Mouse (Mus musculus) left cerebral cortex, postnatal 4 days (tissue): Measurements from ENCODE around the gene Sema4f. TPM values are rescaled to one million over a fixed set of nuclear protein-coding genes. Genes with fewer than 3 reads are reported as not detected.

Source experiments
- DNase-seq: peaks from one replicate; pipeline ENCODE4 v3.0.0-alpha.2; 2022
- intact Hi-C: fragments of 180-260 bp; cut with DNase I; formaldehyde crosslinking; loops from one replicate; pipeline ENCODE4 v1.15.1; 2025
- total RNA-seq, 2 experiments: library from RNA; stranded (reverse); gene quantifications; 2 replicates each; pipeline ENCODE4 v1.2.3; 2021

Gene Sema4f
- total RNA-seq, 2 experiments from 2014 or later, result 51.3 to 54.0 TPM

DNA sequence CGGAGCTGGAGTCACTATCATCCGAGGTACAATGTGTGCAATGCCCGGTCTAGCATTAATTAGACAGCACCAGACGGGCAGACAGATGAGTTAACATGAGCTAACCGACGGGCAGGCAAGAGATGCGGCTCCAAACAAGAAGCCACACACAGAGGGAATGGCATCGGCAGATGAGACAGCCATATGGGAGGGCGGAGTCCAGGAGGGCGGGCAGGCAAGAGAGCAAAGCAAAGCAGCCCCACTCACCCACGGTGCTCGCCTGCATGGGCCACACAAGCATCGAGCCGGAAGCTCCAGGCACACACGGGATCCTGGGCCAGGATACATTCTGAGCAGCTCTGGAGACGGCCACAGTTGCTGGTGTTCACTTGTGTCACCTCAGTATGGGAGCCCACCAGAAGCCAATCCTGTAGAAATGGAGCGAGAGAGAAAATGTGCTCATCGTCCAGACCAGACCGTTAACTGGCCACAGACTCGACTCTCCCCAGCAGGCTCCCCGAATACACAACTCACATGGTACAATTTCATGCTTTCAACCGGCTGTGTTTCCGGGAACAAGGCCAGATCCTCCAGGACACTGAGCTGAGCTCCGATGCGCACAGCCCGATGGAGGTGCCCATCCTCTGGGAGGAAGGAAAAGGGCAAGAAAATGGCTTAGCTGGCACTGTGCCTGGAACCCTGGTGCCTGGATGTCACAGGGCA, 22.3 kb downstream of the Sema4f start:
- peak; percentile 94 for DNase-seq
- intact Hi-C loops, result loop anchor here (5.0 kb wide), 1 partner anchor 55 kb away; no protein-coding TSS in a partner anchor

DNA sequence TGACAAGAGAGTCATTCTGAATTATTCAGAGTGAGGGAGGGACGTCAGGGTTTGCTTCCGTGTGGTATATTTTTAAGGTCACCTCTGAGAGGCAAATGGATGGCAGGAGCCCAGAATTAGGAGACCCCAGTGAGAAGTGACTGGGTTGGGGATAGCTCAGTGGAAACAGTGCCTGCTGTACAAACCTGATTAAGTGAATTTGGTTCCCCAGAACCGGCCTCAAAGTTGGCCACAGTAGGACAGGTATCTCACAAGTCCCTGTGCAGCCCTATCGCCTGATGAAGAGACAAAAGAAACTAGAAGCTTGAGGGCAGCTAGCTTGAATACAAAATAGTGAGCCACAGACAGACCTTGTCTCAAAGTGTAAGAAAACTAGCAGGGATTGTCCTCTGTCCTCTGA, 23.1 kb downstream of the Sema4f start:
- intact Hi-C loops, result loop anchor here (5.0 kb wide), 1 partner anchor 56 kb away; no protein-coding TSS in a partner anchor

DNA sequence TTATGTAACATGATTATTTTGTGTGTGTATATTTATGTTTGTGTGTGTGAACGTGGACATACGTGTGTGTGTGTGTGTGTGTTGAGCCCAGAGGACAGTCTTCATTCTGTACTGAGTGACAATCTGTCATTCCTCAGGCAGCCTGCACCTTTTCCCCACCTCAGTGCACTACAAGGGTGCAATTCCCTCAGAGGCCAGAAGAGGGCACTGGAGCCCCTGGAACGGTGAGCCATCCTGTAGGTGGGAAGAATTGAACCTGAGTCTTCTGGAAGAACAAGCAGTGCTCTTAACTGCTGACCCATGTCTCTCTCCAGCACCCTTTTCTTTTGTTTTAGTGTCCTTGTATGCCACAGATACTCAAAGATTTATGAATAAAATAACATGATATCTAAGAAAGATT, 23.7 kb downstream of the Sema4f start:
- intact Hi-C loops, result loop anchor here (5.0 kb wide), 1 partner anchor 56 kb away; no protein-coding TSS in a partner anchor
- peak; percentile 76 for DNase-seq

More for the DNA sequence above, 23.1 kb downstream of the Sema4f start:
- no peak for DNase-seq

GRCm38 (mm10) chr6:82913336-82914247, 26.0 kb downstream of the Sema4f start:
- peak; percentile 8 for DNase-seq
- intact Hi-C loops, result no loop called here

DNA sequence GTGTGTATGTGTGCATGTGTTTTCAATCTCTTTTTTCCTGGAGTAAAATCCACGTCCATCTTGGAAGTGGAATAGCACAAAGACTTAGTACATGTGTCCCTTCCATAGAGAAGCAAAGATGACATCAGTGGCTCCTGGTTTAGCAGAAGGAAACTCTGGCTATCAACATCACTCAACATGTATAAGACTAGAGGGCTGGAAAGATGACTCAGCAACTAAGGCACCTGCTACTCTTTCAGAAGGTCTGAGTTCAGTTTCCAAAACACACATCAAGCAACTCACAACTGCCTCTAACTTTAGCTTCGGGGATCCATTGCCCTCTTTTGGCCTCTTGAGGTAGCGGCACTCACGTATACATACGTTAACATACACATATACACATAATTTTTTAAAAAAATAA, 28.3 kb downstream of the Sema4f start:
- no peak for DNase-seq
- intact Hi-C loops, result no loop called here

DNA sequence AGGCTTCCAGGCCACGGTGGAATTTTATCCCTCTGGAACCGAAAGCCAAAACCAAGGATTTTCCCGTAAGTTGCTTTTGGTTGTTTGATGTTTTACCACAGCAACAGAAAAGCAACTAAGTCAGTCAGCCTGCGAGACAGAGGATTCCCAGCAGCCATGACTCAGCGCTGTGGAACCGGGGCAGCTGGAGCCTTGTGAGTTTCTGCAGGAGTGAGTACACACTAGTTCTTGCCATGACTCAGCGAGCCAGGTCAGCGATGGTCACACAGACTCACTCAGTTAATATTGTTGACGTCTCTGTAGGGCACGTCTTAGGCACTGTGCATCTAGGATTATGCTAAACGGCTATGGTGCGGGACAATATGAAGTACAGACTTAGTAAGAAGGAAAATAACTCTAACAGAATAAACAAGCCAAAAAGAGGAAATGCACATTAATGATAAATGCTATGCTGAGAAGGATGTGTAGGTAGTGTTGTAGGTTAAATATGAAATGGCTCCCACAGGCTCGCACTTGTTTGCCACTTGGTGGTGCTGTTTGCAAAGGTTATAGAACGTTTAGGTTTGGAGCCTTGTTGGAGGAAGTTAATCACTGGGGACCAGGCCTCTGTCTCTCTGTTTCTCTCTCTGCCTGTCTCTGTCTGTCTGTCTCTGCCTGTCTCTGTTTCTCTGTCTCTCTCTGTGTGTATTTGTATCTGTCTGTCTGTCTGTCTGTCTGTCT, 30.3 kb downstream of the Sema4f start:
- intact Hi-C loops, result no loop called here
- no peak for DNase-seq

DNA sequence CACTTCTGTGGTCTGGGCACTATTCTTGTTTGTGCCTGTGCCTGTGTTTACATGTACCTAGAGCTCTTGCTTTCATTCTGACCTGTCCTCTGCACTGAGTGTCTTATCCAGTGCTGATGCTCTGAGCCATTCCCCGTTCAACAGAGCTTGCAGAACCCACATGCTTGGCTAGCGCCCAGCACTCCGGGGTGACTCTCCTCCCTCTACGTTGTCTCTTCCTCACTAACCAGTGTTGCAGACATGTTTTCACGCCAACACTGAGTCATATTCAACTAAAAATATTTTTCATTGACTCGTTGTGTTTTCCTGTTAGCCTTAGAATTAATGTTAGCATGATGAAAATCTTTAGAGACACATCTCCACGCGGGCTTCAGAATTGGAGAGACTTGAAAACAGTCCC, 31.5 kb downstream of the Sema4f start:
- no peak for DNase-seq

DNA sequence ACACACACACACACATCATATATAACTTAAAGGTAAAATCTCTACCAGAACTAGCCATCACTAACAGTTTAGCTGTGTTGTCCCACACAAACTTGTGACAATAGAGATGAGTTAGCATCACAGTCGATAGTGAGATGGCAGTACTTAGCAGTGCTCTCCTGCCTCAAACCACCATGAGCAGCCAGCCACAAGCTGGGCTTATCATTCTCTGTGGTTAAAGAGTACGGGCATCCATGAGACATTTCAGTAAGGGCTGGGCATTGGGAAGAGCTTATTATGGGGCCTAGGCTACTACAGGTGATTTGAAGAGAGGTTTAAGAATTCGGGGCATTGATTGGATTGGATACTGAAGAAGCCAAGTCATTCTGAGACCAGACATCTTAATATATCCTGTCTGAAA, 32.6 kb downstream of the Sema4f start:
- no peak for DNase-seq
- intact Hi-C loops, result no loop called here

More for the DNA sequence above, 31.5 kb downstream of the Sema4f start:
- intact Hi-C loops, result no loop called here

DNA sequence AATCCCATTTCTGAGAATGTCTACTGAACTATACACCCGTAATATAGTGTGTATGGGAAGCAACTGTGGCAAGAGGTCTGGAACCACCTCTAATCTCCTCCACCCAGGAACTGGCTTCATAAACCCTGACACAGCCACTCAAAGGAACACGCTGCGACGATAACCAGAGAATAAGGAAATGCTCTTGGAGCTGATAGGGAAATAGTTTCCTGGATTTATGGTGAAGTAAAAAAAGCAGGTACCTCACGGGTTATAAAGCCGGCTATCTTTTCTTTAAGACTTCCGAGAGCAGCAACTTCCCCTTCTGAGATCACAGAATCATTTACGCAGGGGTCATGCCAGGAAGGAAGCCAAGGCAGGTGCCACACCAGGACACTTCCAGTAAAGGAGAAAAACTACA, 37.0 kb downstream of the Sema4f start:
- no peak for DNase-seq
- intact Hi-C loops, result no loop called here

- no peak for DNase-seq
- intact Hi-C loops, result no loop called here
Measured at GRCm38 (mm10) chr6:82898745-82899144, 40.8 kb downstream of the Sema4f start.

GRCm38 (mm10) chr6:82898227-82898626, 41.3 kb downstream of the Sema4f start:
- no peak for DNase-seq
- intact Hi-C loops, result no loop called here

DNA sequence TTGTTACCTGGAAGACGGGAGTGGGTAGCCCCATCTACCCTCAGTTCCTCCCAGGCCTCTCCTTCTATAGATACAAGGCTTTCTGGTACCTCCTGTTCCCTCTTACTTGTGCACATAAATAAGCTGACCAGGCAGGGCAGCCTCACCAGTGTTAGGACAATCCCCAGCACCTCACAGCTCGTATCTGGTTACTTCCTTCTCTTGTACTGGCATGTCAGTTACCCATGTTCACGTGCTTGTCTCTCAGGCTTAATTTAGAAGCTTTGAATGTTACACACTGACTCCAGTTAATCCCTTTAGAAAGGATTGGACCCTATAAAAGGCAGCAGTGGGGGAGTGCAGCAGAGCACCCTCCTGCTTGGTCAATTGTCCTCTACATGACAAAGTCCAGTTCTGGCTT, 42.3 kb downstream of the Sema4f start:
- intact Hi-C loops, result no loop called here
- DNase-seq, result no peak

DNA sequence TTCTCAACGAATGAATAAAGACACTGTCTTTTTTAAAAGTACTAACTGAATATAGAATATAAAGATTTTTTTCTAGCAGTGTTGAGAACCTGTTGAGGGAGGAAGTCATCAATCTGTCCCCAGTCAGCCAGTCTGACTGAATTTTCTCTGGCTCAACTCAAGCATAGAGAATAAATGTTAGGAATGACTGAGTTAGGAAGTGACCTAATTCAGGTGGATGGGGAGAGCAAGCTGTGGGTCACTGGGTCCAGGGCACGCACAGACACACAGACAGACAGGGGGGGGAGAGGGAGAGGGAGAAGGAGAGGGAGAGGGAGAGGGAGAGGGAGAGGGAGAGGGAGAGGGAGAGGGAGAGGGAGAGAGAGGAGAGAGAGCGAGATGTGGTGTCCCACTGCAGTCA, 46.2 kb downstream of the Sema4f start:
- intact Hi-C loops, result no loop called here
- no peak for DNase-seq

DNA sequence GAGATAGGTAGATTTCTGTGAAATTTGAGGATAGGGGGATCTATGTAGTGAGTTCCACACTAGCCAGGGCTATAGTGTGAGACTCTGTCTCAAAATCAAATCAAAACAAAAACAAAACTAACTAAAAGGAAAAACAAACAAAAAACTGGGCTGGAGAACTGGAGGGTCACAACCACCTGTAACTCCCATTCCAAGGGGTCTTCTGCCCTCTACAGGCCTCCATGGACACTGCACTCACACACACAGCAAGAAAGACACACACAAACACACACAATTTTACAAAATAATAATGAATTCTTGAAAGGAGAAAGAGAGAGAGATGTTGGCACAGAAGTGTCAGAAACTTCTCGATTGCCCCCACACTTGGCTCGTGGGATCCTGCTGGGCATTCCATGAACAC, 47.0 kb downstream of the Sema4f start:
- intact Hi-C loops, result no loop called here

DNA sequence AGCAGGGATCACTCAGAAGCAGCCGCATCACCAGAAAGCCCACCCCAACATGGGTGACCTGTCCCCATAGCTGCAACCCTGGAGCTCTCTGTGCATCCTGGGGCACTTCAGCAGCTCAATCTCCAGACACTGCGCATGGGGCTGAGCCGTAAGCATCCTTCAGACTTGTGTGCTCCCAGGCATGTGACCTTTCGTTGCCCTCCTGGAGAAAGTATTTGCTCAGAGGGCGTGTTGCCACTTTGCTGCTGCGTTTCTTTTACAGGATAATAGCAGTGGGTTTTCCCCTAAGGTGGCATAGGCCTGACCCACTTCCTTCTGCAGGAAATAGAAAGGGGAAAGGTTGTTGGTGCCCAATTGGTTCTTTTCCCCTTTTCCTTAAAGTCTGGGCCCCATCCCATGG, 48.1 kb downstream of the Sema4f start:
- intact Hi-C loops, result no loop called here
- DNase-seq, result no peak

More for the DNA sequence above, 47.0 kb downstream of the Sema4f start:
- peak; percentile 41 for DNase-seq

DNA sequence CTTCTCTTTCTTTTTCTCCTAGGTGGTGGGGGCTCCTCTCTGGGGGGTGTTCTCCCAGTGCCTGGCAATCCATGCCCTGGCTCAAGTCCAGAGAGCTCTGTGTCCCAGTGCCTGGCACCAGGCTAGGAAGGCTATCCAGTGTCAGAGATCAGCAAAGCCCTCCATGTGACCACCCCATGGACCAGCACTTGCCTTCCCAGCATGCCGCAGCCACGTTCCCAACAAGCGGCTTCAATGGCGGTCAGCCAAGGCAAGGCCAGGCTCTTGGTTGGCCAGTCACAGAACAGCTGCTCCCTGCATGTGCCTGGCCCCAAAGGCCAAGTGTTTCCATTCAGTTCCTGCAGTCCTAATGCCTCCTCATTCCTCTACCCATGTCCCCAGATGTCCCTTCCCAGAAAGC, 53.2 kb downstream of the Sema4f start:
- peak; percentile 80 for DNase-seq
- intact Hi-C loops, result loop anchor here (10.0 kb wide), 1 partner anchor 142 kb away; no protein-coding TSS in a partner anchor

DNA sequence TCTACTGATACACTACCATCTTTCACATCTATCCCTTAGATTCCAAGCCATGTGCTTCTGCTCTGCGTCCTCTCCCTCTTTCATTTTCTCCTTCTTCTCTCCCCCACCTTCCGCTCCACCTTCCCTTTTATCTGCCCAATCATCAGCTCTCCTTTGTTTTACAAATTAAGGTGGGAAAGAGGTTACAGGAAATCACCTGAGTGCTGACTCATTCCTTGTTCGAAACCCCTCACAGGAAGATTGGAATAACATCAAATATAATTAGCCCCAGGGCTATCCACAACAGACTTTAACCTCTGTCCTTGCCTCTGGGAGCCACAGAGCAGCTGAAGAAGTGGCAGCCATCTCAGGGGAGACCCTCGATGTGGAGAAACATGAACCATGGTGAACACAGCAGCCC, 53.7 kb downstream of the Sema4f start:
- intact Hi-C loops, result loop anchor here (10.0 kb wide), 1 partner anchor 141 kb away; no protein-coding TSS in a partner anchor
- no peak for DNase-seq

- intact Hi-C loops, result loop anchor here (10.0 kb wide), 1 partner anchor 141 kb away; no protein-coding TSS in a partner anchor
- DNase-seq, result no peak
Measured at GRCm38 (mm10) chr6:82885441-82885840, 54.1 kb downstream of the Sema4f start.

DNA sequence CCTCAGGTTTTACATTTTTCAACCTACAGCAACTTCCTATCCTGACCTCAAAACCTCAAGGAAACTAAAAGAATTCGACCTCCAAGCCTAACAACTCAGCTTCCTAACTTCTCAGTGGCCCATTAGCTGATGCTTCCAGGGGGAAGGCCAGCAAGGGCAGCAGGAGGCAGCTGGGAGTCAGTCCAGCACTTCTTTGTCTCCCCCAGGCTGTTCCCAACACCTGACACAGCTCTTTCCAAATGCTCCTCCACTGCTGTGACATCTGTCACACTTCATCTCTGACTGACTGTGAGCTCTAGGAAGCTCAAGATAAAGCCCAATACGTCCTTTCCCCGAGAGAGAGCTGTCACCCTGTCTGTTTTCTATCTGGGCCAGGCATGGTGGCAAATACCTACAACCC, 55.0 kb downstream of the Sema4f start:
- intact Hi-C loops, result loop anchor here (10.0 kb wide), 1 partner anchor 140 kb away; no protein-coding TSS in a partner anchor
- DNase-seq, result peak; percentile 17

DNA sequence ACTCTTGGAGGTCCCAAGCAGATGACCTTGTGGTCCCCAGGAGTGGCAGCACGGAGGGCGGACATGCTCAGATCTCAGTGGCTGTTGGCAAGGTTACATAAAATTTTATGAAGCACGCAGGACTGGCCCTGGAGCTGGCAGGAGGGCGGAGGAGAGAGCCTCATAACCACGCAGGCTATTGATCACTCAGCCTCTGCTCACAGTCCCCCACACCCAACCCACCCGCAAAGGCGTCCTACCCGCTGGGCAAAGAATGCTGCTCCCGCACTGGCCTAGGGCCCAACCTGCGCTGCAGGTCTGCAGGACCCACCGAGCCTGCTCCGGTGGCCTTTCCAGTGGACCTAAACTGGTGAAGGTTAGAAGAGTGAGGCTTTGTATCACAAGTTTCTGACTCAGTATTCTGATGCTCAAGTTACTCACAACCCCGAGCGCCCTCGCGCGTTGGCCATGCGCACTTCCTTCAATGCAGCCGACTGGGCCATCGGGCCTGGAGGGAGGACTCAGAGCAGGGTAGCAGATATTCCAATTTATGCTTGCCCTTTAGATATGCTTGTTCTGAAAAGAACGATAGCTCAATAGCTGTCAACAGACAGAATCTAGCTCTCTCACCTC, 58.0 kb downstream of the Sema4f start:
- intact Hi-C loops, result loop anchor here (10.0 kb wide), 1 partner anchor 137 kb away; no protein-coding TSS in a partner anchor
- DNase-seq, result peak; percentile 47
